Mouse (Mus musculus): ENCODE measurements around the gene Mrtfb.

The Mrtfb gene

DNA sequence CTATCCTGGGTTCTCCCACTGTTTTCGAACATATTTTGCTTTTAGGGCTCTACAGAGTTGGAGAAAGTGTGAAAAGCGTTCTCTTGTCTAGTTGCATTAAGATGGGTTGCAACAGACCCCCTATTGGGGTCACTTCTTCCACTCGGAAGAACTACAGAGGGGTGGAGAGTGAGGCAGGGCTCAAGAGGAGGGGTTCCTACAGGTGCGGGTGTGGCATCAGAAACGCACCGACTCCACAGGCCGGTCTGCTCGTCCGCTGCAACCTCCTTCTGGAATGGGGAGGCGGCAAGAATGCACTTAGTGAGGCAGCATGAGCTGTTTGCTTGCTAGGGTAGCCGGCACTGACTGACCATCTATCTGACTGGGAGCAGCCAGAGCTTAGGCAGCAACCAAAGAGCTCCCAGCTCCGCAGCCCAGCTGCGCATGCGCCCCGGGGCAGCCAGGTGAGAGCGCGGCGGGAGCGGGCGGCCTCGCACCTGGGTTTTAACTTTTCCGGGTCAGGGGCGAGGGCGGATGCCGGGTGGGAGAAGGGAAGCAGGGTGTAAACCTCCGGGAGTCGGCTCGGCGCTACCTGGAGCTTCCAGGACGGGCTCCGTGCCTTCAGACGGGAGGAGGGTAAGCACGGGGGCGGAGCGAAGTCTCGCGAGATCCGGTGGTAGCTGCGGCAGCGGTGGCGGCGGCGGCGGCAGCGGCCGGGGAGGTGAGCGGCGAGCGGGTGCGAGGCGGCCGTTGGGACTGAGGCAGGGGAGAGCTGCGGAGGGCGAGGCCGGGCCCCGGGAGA is at the start of gene Mrtfb:
Mrtfb (plus strand) TSS at position 627 of the 781 bp plus-strand sequence.
- peak; percentile 90 for ATAC-seq (ENCODE audit: low TSS enrichment)

DNA sequence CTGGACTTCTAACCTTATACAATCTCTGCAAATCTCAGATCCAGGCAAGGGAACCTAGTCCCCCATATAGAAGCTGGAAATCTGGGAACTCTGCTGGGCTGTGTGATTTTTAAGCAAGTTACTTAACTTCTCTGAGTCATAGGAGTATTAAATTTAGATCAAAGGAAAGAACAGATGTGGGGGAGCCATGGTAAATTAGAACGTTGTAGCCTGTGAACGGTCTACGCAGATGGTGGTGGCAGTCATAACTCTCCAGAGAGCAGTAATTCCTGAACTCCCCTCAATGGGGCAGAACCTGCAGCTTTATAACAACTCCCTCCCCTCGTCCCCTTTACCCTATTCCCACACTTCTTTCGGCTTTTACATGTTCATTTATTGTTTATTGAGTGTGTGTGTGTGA is 48.6 kb upstream of the Mrtfb start:
- ATAC-seq (ENCODE audit: low TSS enrichment) = peak; percentile 83

DNA sequence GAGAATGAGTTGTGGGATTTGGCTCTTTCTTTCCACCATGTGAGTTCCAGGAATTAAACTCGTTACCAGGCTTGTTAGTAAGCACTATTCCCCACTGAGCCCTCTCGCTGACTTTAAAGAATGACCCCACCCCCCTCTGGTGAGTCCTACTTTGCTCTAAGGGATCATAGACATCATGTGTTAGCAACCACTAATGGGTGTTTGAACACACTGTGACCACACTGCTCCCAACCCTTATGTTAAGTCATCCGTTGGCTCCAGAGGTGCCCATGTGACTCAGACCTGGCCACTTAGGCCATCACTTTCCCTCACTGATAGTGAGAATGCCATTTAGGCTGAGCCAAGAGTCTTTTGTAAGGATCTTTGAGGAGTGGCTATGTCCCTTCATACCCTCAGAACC is 48.2 kb upstream of the Mrtfb start:
- peak; percentile 6; the same call in 1 of the 2 replicates for ATAC-seq (ENCODE audit: low TSS enrichment)

- no peak for ATAC-seq (ENCODE audit: low TSS enrichment)
Observed at GRCm38 (mm10) chr16:13212781-13213180, 43.5 kb upstream of the Mrtfb start.

GRCm38 (mm10) chr16:13216116-13216952 is 39.9 kb upstream of the Mrtfb start:
- ATAC-seq (ENCODE audit: low TSS enrichment) = no peak

GRCm38 (mm10) chr16:13217951-13218350 is 38.3 kb upstream of the Mrtfb start:
- ATAC-seq (ENCODE audit: low TSS enrichment) = no peak

- no peak for ATAC-seq (ENCODE audit: low TSS enrichment)
Observed at GRCm38 (mm10) chr16:13221475-13221874, 34.8 kb upstream of the Mrtfb start.

DNA sequence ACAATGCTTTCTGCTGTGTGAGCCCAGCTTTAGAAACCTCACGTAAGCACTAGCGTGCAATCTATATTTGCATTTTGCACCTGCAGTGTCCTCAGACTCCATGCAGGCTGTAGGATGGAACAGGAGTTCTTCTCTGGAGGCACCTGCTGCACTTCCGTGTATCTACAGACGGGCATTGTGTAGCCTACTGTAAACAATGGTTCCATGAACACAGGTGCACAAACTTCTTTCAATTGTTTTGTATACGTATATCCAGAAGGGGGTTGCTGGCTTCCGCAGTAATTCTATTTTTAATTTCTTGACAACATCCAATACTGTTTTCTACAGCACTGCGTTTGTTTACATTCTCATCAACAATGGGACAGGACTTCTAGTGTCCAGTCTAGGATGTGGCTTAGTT is 24.2 kb upstream of the Mrtfb start:
- no peak for ATAC-seq (ENCODE audit: low TSS enrichment)

DNA sequence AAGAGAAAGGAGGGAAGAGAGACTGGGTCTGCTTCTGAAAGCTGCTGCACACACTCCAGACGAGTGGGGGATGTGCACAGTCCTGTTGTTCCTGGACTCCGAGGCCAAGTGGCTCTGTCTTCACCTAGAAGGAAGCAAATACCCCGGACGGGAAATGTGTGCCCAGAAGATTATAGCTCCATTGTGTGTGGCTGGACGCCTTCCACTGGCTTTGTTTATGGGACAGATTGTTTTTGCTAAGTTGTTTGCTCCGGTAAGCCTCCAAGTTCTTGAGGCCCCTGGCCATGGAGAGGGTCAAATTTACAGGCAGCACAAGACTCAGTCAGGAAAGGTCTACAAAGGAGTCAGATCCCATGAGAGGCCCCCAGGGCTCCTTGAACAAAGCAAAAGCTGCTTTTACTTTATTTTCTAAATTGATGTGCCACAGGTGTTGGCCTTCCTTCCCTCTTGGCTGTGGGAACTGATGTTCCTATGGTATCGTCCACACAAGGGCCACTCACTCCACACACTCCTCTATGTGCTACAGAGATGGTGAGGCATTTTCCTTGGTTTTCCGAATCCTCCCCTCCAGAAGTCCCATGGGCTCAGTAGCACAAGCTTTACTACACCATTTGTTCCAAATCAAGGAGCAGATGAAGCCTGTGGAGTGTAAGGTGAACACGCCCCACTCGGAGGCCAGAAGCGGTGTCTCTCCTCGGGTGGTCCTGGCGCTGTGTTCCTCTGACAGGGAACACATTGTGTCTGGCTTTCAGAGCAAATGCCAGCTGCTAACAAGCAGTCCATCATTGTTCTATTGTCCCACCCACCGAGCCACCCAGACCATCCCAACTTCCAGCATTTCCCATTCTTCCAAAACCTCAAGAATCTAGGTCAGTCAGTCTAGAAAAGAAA is 23.1 kb upstream of the Mrtfb start:
- no peak for ATAC-seq (ENCODE audit: low TSS enrichment)

DNA sequence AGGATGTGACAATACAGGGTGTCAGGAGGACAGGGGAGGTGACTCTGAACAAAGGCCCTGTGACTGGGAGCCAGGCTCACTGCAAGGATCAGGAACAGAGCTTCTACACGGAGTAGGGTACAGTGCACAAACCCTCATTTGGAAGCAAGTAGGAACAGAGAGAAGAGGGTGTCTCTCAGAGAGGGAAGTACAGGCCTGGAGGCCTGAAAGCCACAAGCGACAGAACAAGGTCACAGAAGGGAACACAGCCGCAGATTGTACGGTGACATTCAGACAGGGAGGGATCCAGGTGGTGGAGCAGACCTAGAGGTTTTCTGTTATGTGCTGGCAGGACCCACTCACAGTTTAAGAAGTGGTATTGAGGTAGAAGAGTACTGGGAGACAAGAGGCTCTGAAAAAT is 17.2 kb upstream of the Mrtfb start:
- ATAC-seq (ENCODE audit: low TSS enrichment) = no peak

DNA sequence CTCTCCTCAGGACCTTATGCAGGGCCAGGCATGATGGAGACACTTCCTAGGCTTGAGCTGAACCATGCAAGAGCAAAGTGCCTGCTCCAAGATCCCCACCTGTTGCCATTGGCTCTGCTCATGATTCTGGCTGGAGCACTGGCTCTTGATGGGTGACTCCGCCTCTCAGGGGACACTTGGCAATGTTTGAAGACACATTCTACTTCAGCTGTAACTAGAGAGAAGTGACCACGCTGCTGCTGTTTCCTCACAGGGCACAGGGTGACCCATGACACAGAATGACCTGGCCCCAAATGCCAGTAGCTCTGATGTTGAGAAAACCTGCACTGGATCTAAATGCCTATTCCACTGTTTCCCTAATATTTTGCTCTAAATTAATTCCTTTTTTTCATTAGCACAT is 16.7 kb upstream of the Mrtfb start:
- ATAC-seq (ENCODE audit: low TSS enrichment) = no peak

- ATAC-seq (ENCODE audit: low TSS enrichment) = no peak
Observed at GRCm38 (mm10) chr16:13240326-13240725, 16.0 kb upstream of the Mrtfb start.

GRCm38 (mm10) chr16:13245658-13246057 is 10.6 kb upstream of the Mrtfb start:
- ATAC-seq (ENCODE audit: low TSS enrichment) = no peak

- no peak for ATAC-seq (ENCODE audit: low TSS enrichment)
Observed at GRCm38 (mm10) chr16:13246855-13247254, 9.4 kb upstream of the Mrtfb start.

GRCm38 (mm10) chr16:13250061-13250460 is 6.2 kb upstream of the Mrtfb start:
- no peak for ATAC-seq (ENCODE audit: low TSS enrichment)

GRCm38 (mm10) chr16:13256667-13257527 is 616 bp downstream of the Mrtfb start:
- ATAC-seq (ENCODE audit: low TSS enrichment) = peak; percentile 50

GRCm38 (mm10) chr16:13257528-13257835 is 1.2 kb downstream of the Mrtfb start:
- no peak for ATAC-seq (ENCODE audit: low TSS enrichment)

GRCm38 (mm10) chr16:13259026-13259425 is 2.7 kb downstream of the Mrtfb start:
- no peak for ATAC-seq (ENCODE audit: low TSS enrichment)

GRCm38 (mm10) chr16:13266312-13266711 is 10.0 kb downstream of the Mrtfb start:
- no peak for ATAC-seq (ENCODE audit: low TSS enrichment)

- ATAC-seq (ENCODE audit: low TSS enrichment) = no peak
Observed at GRCm38 (mm10) chr16:13267350-13267904, 11.1 kb downstream of the Mrtfb start.

DNA sequence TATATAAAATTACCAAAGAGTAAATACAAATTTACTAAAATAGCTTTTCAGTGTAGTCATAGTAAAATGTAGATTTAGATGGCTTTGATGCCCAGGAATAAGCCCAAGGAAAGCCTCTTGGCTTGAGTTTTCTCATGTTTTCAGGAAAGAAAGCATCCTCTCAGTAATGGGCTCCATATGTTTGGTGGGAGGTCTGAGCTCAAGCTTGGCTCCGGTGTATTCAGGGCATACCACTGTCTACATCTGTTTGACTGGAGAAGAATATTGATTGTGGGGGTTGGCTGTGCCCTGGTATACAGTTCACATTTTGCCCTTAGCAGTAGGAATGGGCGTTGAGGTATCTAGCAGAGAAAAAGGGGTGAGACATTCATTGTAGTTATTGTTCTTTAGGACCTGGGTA is 13.1 kb downstream of the Mrtfb start:
- peak; percentile 41; the same call in 1 of the 2 replicates for ATAC-seq (ENCODE audit: low TSS enrichment)
